Mouse (Mus musculus) kidney, postnatal 0 days (tissue): ENCODE data around the gene Dnah2. TPM values are rescaled to one million over a fixed set of nuclear protein-coding genes. Genes with fewer than 3 reads are reported as not detected.

Experiments used
- ATAC-seq: fragments of 200-750 bp; cut with Nextera tagmentation; replicated peaks from 2 replicates; pipeline ENCODE4 v1.8.0; 2017; ENCODE audit warnings: low read depth, moderate number of reproducible peaks, moderate TSS enrichment, moderate library complexity; ENCODE audit not compliant: low FRiP score
- DNase-seq: peaks from one replicate; pipeline ENCODE4 v3.0.0-alpha.2; 2016; ENCODE audit warnings: low spot score
- H3K27ac ChIP-seq: fragments of 300-500 bp; sonication (generic); 2 replicates; pipeline ENCODE4 v1.5.1; 2014; ENCODE audit warnings: mild to moderate bottlenecking
- H3K27me3 ChIP-seq: fragments of 300-500 bp; sonication (generic); 2 replicates; pipeline ENCODE4 v1.6.1; 2014; ENCODE audit warnings: low read length, mixed read lengths; ENCODE audit not compliant: insufficient read depth
- H3K36me3 ChIP-seq: fragments of 300-500 bp; sonication (generic); 2 replicates; pipeline ENCODE4 v1.6.1; 2014; ENCODE audit warnings: low read length, mixed read lengths; ENCODE audit not compliant: insufficient read depth
- H3K4me1 ChIP-seq: fragments of 300-500 bp; sonication (generic); replicated peaks from 2 replicates; pipeline ENCODE4 v1.6.1; 2014; ENCODE audit warnings: antibody characterized with exemption, low read length, mixed read lengths; ENCODE audit not compliant: insufficient read depth
- H3K4me2 ChIP-seq: fragments of 300-500 bp; sonication (generic); 2 replicates; pipeline ENCODE4 v1.6.1; 2014; ENCODE audit warnings: mild to moderate bottlenecking, low read length, moderate library complexity, mixed read lengths
- H3K4me3 ChIP-seq: fragments of 300-500 bp; sonication (generic); replicated peaks from 2 replicates; pipeline ENCODE4 v1.5.1; 2014; ENCODE audit warnings: low read depth, low read length
- H3K9ac ChIP-seq: fragments of 300-500 bp; sonication (generic); 2 replicates; pipeline ENCODE4 v1.6.1; 2014; ENCODE audit warnings: low read depth, low read length
- H3K9me3 ChIP-seq: fragments of 300-500 bp; sonication (generic); replicated peaks from 2 replicates; pipeline ENCODE4 v1.6.1; 2016; ENCODE audit warnings: low read length, inconsistent platforms, mixed read lengths
- CTCF ChIP-seq: IDR thresholded peaks from 2 replicates; pipeline ENCODE4 v1.5.1; 2016; ENCODE audit warnings: antibody characterized with exemption, low read depth, mild to moderate bottlenecking, moderate library complexity
- WGBS: fragments of 180-500 bp; shearing (Covaris S2); extraction: QIAGEN DNeasy Blood & Tissue Kit; methylation state at CpG from one replicate; pipeline ENCODE4 v1.1.7; 2014; 5-methylcytosine and 5-hydroxymethylcytosine counted together
- polyA plus RNA-seq: library from polyadenylated mRNA; unstranded; fragments of >200 nt; fragmentation: Nextera tagmentation; extraction: Ambion mirVana; gene quantifications from 2 replicates; pipeline ENCODE4 v1.2.1, GENCODE M21; 2015

Gene Dnah2
- polyA plus RNA-seq, 1 experiment from 2014 or later = 0.32 TPM

DNA sequence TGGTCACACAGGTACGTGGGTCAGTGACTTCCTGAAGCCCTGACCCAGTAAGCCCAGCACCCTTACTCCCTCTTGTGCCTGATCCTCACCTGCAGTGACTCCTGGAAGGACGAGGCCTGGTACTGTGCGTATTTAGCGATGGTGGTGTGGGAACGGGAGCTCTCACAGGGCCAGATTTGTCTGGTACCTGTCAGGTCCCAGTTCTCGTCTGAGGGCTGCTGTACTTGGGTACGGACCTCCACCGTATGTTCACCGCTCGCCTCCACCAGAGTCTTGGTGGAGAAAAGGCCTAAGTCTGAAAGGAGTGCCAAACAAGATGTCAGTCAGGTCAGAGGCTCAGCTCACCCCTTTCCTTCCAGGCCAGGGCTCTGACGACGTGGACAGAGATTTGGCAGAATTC is 146.9 kb downstream of the Dnah2 start:
- 82% methylated on average over 12 of the region's 12 CpGs for WGBS
- ATAC-seq (no peak), DNase-seq (no peak)
- H3K9me3 ChIP-seq = no peaks in the 10 kb centered on the region
- H3K4me2 ChIP-seq = no peak overlapping the region
- H3K9ac ChIP-seq = no peak overlapping the region
- TF ChIP-seq CTCF = no peak
- no peak overlapping the region for H3K27ac ChIP-seq
- H3K36me3 ChIP-seq = peaks cover 63% of the 10 kb centered on the region
- H3K27me3 ChIP-seq = no peaks in the 10 kb centered on the region
- no peak overlapping the region for H3K4me3 ChIP-seq
- peaks cover 7% of the 10 kb centered on the region; the same call in 1 of the 2 replicates for H3K4me1 ChIP-seq

DNA sequence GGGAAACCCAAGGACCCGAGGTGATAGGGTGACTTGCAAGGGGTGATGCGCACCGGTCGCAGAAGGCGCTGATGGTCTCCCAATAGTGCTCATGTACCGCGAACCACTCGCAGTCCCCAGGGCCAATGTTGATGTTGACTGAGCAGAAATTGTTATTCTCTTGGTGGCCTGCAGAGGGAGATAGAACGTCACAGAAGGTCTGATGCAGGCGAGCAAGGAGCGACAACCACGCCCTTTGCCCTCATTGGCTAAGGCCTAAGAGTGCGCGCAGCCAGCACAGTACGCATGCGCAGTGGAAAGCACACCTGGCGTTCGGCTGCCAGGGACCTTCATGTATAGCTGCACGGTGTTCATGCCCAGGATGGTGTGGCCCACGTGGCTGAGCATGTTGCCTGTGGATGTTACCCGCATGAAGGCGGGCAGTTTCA is 147.7 kb downstream of the Dnah2 start:
- H3K4me2 ChIP-seq = no peak overlapping the region
- no peaks in the 10 kb centered on the region for H3K9me3 ChIP-seq
- H3K9ac ChIP-seq = no peak overlapping the region
- DNase-seq = peak; percentile 98
- 19% methylated on average over 22 of the region's 22 CpGs for WGBS
- peaks cover 56% of the 10 kb centered on the region for H3K36me3 ChIP-seq
- peaks cover 12% of the 10 kb centered on the region; the same call in 1 of the 2 replicates for H3K4me1 ChIP-seq
- no peak overlapping the region for H3K27ac ChIP-seq
- ATAC-seq = peak; percentile 67
- no peaks in the 10 kb centered on the region for H3K27me3 ChIP-seq
- TF ChIP-seq CTCF = peak; percentile 96
- no peak overlapping the region for H3K4me3 ChIP-seq

DNA sequence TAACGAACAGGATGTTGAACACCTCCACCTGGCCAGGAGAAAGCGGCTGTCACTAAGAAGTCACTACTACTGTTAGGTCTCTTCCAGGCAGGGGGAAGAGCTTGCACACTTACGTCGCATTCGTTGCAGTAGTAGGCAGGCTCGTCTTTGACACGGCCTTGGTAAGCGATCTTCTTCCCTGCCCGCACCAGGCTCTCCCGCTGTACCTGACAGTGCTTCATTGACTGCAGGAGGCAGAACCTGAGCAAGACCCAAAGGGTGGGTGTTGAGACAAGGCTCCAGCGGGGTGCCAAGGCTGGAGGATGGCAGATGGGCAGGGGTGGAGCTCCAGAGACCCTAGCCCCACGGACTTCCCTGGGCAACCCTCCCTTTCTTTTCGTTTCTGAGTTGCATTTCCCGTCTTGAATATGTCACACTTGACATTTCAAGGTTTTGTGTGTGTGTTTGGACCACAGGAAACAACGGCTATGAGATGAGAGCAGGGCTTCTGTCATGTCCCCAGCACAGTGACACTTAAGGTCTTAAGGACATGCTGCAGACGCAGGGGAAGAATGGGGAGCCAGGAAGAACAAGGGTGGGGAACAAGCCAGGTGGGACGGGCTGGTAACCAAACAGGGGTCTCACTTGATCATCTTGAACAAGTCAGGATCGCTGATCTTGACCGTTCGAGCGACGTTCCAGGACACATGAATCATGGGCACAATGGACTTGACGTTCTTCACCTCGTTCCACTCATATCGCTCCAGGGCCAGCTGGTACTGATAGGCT is 148.6 kb downstream of the Dnah2 start:
- Histone ChIP-seq H3K36me3 (peaks cover 46% of the 10 kb centered on the region), H3K27me3 (no peaks in the 10 kb centered on the region), H3K4me3 (no peak overlapping the region), H3K4me1 (peaks cover 13% of the 10 kb centered on the region; the same call in 1 of the 2 replicates), H3K27ac (no peak overlapping the region), H3K9me3 (no peaks in the 10 kb centered on the region), H3K4me2 (peak overlapping the region; percentile 32; the same call in 1 of the 2 replicates), H3K9ac (no peak overlapping the region)
- ATAC-seq (no peak), DNase-seq (no peak)
- WGBS = 78% methylated on average over 25 of the region's 25 CpGs
- no peak for TF ChIP-seq CTCF

DNA sequence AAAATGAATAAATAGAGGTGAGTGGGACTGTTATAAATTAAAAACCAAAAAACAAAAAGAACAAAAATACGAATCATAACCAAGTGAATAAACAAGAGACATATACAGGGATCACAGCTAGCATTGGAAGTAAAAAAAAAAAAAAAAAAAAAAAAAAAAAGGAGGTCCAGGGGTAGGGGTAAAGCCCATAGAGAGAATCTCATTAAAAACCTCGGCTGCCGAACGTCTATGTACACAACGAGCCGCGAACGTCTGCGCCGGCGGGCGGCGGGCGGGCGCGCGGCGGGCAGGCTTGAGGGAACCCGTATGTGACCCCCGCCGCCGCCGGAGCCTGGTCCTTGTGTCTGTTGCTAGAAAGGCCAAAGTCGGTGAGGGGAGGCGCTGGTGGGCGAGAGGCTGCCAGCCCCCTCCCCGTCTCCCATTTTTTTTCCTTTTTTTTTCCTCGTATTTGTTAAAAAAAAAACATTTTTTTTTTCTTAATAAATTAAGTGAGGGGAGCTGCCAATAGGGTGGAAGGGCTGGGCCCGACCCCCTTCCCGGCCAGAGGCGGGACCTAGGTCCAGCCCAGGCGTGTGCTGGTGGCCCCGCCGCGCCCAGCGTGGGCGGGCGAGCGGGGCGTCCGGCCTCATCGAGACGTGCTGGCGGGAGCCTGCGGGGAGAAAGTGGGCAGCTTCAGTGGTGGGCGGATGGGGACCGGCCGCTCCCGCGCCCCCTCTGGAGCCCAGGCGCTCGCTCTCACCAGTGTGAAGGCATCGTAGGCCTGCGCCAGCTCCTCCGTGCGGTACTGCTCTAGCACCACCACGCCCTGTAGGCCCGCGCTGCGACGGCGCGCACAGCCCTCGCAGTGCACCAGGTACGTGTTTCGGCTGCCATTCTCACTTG is 149.5 kb downstream of the Dnah2 start:
- Histone ChIP-seq H3K27me3 (no peaks in the 10 kb centered on the region), H3K9me3 (no peaks in the 10 kb centered on the region), H3K9ac (no peak overlapping the region), H3K4me2 (peak overlapping the region; percentile 73), H3K4me1 (peaks cover 13% of the 10 kb centered on the region; the same call in 1 of the 2 replicates), H3K27ac (no peak overlapping the region), H3K4me3 (no peak overlapping the region), H3K36me3 (peaks cover 38% of the 10 kb centered on the region)
- no peak for TF ChIP-seq CTCF
- ATAC-seq = no peak
- WGBS = 45% methylated on average over 65 of the region's 66 CpGs
- peak; percentile 41 for DNase-seq

DNA sequence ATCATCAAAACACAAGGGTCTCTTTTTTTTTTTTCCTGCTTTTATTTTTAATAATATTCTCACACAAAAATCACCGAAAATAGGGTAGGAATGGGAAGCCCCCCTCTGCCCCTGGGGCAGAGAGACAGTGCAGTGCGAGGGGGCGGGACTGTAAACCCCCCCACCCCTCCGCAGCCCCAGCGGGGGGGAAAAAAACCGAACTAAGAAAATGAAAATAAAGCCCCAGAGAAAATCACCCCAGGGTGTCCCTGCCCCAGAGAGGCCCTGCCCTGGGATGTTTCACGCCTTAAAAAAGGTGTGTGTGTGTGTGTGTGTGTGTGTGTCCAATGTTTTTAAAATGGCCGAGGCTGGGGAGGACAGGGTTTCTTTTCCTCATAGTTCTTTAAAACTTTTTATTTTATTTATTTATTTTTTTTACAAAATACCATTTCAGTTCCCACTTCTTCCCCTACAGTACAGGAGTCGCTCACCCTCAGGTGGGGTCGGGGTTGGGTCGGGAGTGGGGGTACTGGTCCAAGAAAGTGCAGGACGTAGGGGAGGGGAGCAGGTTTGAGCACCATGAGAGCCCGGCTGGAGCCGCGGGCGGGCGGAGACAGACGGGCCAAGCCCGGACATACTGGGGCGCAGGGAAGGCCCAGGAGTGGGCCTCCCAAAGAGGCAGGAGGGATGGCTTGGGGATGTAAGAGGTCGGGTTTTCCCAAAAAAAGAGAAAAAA is 150.3 kb downstream of the Dnah2 start:
- H3K4me2 ChIP-seq = peak overlapping the region; percentile 73
- peaks cover 13% of the 10 kb centered on the region; the same call in 1 of the 2 replicates for H3K4me1 ChIP-seq
- peak overlapping the region; percentile 38 for H3K4me3 ChIP-seq
- WGBS = 41% methylated on average over 21 of the region's 21 CpGs
- H3K27ac ChIP-seq = peak overlapping the region; percentile 97
- H3K27me3 ChIP-seq = no peaks in the 10 kb centered on the region
- no peaks in the 10 kb centered on the region for H3K9me3 ChIP-seq
- DNase-seq (no peak), ATAC-seq (no peak)
- TF ChIP-seq CTCF = no peak
- H3K36me3 ChIP-seq = peaks cover 31% of the 10 kb centered on the region
- peak overlapping the region; percentile 86; the same call in 1 of the 2 replicates for H3K9ac ChIP-seq
